Mouse (Mus musculus) G1E (cell line): ENCODE measurements around the gene Hoxc11. TPM values are rescaled to one million over a fixed set of nuclear protein-coding genes. Genes with fewer than 3 reads are reported as not detected.

ENCODE experiments used
- ATAC-seq: 2 replicates; pipeline ENCODE4 v1.8.0; 2016; ENCODE audit warnings: mild to moderate bottlenecking; ENCODE audit not compliant: insufficient number of reproducible peaks, poor library complexity, low FRiP score, severe bottlenecking; ENCODE audit errors: extremely low read depth
- DNase-seq: peaks from one replicate; pipeline ENCODE4 v3.0.0; 2012; ENCODE audit warnings: low spot score
- H3K27me3 ChIP-seq: 2 replicates; pipeline ENCODE4 v1.6.1; 2012; ENCODE audit warnings: mild to moderate bottlenecking, low read length, inconsistent platforms; ENCODE audit not compliant: insufficient read depth
- H3K36me3 ChIP-seq: replicated peaks from 2 replicates; pipeline ENCODE3; 2012; ENCODE audit warnings: mild to moderate bottlenecking, inconsistent platforms
- H3K4me1 ChIP-seq: 2 replicates; pipeline ENCODE4 v1.6.1; 2012; ENCODE audit warnings: low read depth, low read length, inconsistent platforms, mixed read lengths; ENCODE audit not compliant: insufficient read depth
- H3K4me3 ChIP-seq: 2 replicates; pipeline ENCODE4 v1.5.1; 2012; ENCODE audit warnings: low read depth, mild to moderate bottlenecking, inconsistent platforms, low read length, moderate library complexity, mixed read lengths
- H3K9me3 ChIP-seq: replicated peaks from 2 replicates; pipeline ENCODE4 v1.6.1; 2012; ENCODE audit warnings: inconsistent platforms
- CTCF ChIP-seq: IDR thresholded peaks from 2 replicates; pipeline ENCODE4 v1.5.1; 2012; ENCODE audit warnings: low read depth, low read length, inconsistent platforms, mixed read lengths
- GATA1 ChIP-seq: IDR thresholded peaks from 2 replicates; pipeline ENCODE4 v1.6.1; 2012; ENCODE audit warnings: borderline replicate concordance, low read length, inconsistent platforms, mixed read lengths
- GATA2 ChIP-seq: IDR thresholded peaks from 2 replicates; pipeline ENCODE4 v1.6.1; 2012; ENCODE audit warnings: low read depth, low read length, inconsistent platforms, borderline replicate concordance
- POLR2AphosphoS5 ChIP-seq: IDR thresholded peaks from 2 replicates; pipeline ENCODE4 v1.6.1; 2012; ENCODE audit warnings: low read depth, low read length, inconsistent platforms; ENCODE audit not compliant: insufficient replicate concordance
- TAL1 ChIP-seq: conservative IDR thresholded peaks from 2 replicates; pipeline ENCODE4 v1.6.1; 2012; ENCODE audit warnings: low read depth, low read length, inconsistent platforms, mixed read lengths
- polyA plus RNA-seq: library from polyadenylated mRNA; stranded (reverse); fragments of >175 nt; gene quantifications from 2 replicates; pipeline ENCODE4 v1.2.3, GENCODE M21; 2012
- total RNA-seq, 2 experiments: library from RNA; stranded (forward) in 1 of 2; stranded (reverse) in 1 of 2; fragments of 200-1000 nt in 1 of 2; fragments of >200 nt in 1 of 2; fragmentation: Nextera tagmentation in 1 of 2; gene quantifications; 2 replicates each; pipeline ENCODE4 v1.2.3; 2014 to 2017

Hoxc11 gene
- total and polyA plus RNA-seq, 3 experiments, result 0.22 TPM; not detected in 2

GRCm38 (mm10) chr15:102945185-102946077, 8.8 kb upstream of the Hoxc11 start:
- ATAC-seq, result peak; percentile 73
- peak overlapping the region; percentile 65; the same call in 1 of the 2 replicates for H3K4me3 ChIP-seq
- no peak for DNase-seq
- no peaks in the 10 kb centered on the region for H3K36me3 ChIP-seq
- TF ChIP-seq TAL1, result 0 out of 2 replicates have a peak, but pooled peaks have one; percentile 12
- TF ChIP-seq CTCF, result no peak
- H3K4me1 ChIP-seq, result peaks cover 28% of the 10 kb centered on the region
- H3K9me3 ChIP-seq, result no peaks in the 10 kb centered on the region; the same call in 1 of the 2 replicates
- peaks cover 68% of the 10 kb centered on the region for H3K27me3 ChIP-seq

GRCm38 (mm10) chr15:102947276-102947675, 7.0 kb upstream of the Hoxc11 start:
- Histone ChIP-seq H3K27me3 (peaks cover 71% of the 10 kb centered on the region), H3K4me1 (peaks cover 28% of the 10 kb centered on the region), H3K4me3 (no peak overlapping the region), H3K36me3 (no peaks in the 10 kb centered on the region), H3K9me3 (no peaks in the 10 kb centered on the region; the same call in 1 of the 2 replicates)
- no peak for ATAC-seq
- no peak for DNase-seq
- no peak for TF ChIP-seq GATA2
- no peak for TF ChIP-seq CTCF
- no peak for TF ChIP-seq GATA1
- TF ChIP-seq TAL1, result no peak
- no peak for TF ChIP-seq POLR2AphosphoS5

GRCm38 (mm10) chr15:102948842-102949241, 5.4 kb upstream of the Hoxc11 start:
- no peaks in the 10 kb centered on the region for H3K36me3 ChIP-seq
- H3K4me1 ChIP-seq, result peaks cover 18% of the 10 kb centered on the region
- ATAC-seq (no peak), DNase-seq (no peak)
- TF ChIP-seq GATA1 (no peak), GATA2 (no peak), TAL1 (no peak), POLR2AphosphoS5 (no peak), CTCF (no peak)
- no peak overlapping the region for H3K4me3 ChIP-seq
- no peaks in the 10 kb centered on the region for H3K9me3 ChIP-seq
- H3K27me3 ChIP-seq, result peaks cover 71% of the 10 kb centered on the region

- Histone ChIP-seq H3K4me1 (peaks cover 21% of the 10 kb centered on the region), H3K4me3 (no peak overlapping the region), H3K36me3 (no peaks in the 10 kb centered on the region), H3K9me3 (no peaks in the 10 kb centered on the region), H3K27me3 (peaks cover 78% of the 10 kb centered on the region)
- DNase-seq, result no peak
- no peak for ATAC-seq
- no peak for TF ChIP-seq GATA2
- TF ChIP-seq TAL1, result no peak
- no peak for TF ChIP-seq CTCF
- no peak for TF ChIP-seq POLR2AphosphoS5
- TF ChIP-seq GATA1, result no peak
These were observed 4.5 kb upstream of the Hoxc11 start for GRCm38 (mm10) chr15:102949696-102950095.

- Histone ChIP-seq H3K4me3 (no peak overlapping the region), H3K27me3 (peaks cover 86% of the 10 kb centered on the region), H3K9me3 (no peaks in the 10 kb centered on the region), H3K4me1 (peaks cover 18% of the 10 kb centered on the region), H3K36me3 (no peaks in the 10 kb centered on the region)
- DNase-seq, result no peak
- TF ChIP-seq POLR2AphosphoS5 (no peak), GATA2 (no peak), CTCF (no peak), GATA1 (no peak), TAL1 (no peak)
- ATAC-seq, result no peak
These were observed 3.4 kb upstream of the Hoxc11 start for GRCm38 (mm10) chr15:102950877-102951276.

GRCm38 (mm10) chr15:102953561-102953960, 666 bp upstream of the Hoxc11 start:
- H3K27me3 ChIP-seq, result peaks cover 95% of the 10 kb centered on the region
- H3K9me3 ChIP-seq, result no peaks in the 10 kb centered on the region
- H3K4me3 ChIP-seq, result no peak overlapping the region
- H3K4me1 ChIP-seq, result peaks cover 15% of the 10 kb centered on the region
- no peak for TF ChIP-seq GATA1
- no peak for TF ChIP-seq CTCF
- no peak for TF ChIP-seq TAL1
- no peak for TF ChIP-seq POLR2AphosphoS5
- TF ChIP-seq GATA2, result no peak
- H3K36me3 ChIP-seq, result no peaks in the 10 kb centered on the region
- DNase-seq, result no peak
- ATAC-seq, result no peak
